Mouse (Mus musculus): ENCODE results near the gene B4galt1.
A peak's percentile ranks its signal among the peaks of the same experiment; 100 is the strongest.

The B4galt1 gene

DNA sequence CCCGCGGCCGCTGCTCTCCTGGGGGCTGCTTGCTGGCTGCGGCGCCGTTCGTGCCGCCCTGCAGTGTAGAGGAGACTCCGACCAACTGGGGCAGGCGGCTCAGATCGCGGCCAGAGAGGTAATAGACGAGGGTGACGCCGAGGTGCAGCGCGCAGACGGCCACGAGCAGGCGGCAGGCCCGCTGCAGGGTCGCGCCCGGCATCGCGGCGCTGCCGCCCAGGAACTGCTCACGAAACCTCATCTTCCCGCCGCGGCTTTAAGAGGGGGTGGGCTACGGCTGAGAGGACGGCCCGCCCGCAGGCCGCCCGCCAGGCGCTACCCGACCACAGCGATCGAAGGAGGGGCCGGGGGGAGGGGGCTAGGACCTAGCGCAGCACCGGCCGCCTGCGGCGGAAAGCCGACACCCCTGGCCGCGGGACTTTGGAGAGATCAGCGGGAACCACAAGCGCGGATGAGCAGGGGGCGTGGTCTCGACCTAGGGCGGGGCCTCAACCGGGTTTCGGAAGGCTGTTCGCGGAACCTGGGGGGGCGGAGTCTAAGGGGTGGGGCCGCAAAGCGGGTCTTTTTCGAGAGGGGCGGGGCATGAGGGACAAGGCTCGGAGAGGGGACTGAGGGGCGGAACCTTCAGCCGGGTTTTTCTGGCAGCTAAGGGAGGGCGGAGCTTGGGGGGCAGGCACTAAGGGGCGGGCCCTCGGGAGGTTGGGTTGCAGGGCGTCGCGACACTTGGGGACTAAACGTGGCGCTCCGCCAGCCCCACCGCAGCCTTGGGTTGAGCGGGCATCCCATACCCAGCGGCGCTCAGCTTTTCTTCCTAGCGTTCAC lies at the start of gene B4galt1:
Gene B4galt1 (minus strand): TSS at position 441 of the 822 bp plus-strand sequence.
- DNase-seq (ENCODE audit: low spot score), result peak; percentile 100

DNA sequence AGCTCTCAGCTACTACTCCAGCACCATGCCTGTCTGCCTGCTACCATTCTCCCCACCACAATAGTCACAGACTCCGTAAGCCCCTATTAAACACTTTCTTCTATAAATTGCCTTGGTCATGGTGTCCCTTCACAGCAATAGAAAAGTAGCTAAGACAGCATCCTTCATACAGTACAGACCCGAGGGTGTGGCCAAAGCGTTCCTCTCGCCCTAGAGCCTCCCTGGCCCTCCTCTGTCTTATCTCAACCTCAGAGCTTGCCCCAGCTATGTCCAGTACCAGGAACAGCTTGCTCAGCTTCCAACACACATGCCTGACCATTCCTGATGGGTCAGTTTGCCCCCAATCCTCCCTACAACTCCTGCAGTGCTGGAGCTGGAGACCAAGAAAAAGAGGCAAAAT lies 46.8 kb upstream of the B4galt1 start:
- no peak for DNase-seq (ENCODE audit: low spot score)

- DNase-seq (ENCODE audit: low spot score), result no peak
Measured at GRCm38 (mm10) chr4:40900071-40900470, 46.3 kb upstream of the B4galt1 start.

GRCm38 (mm10) chr4:40899264-40899663 lies 45.5 kb upstream of the B4galt1 start:
- no peak for DNase-seq (ENCODE audit: low spot score)

GRCm38 (mm10) chr4:40898476-40899044 lies 44.8 kb upstream of the B4galt1 start:
- no peak for DNase-seq (ENCODE audit: low spot score)

DNA sequence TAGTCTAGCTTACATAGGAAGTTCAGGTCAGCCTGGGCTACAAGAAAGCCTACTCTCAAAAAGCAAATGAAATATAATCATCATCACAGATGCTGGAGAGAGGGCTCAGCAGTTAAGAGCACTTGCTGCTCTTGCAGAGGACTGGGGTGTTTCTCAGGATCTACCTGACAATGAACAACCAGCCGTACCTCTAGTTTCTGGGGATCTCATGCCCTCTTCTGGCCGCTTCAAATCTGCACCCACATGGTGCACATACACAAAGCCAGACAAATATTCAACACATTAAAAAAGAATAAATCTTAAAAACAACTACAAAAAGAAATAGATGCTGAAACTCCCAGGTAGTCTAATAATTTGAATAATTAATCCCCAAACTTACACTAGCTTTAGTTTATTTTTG lies 41.8 kb upstream of the B4galt1 start:
- no peak for DNase-seq (ENCODE audit: low spot score)

DNA sequence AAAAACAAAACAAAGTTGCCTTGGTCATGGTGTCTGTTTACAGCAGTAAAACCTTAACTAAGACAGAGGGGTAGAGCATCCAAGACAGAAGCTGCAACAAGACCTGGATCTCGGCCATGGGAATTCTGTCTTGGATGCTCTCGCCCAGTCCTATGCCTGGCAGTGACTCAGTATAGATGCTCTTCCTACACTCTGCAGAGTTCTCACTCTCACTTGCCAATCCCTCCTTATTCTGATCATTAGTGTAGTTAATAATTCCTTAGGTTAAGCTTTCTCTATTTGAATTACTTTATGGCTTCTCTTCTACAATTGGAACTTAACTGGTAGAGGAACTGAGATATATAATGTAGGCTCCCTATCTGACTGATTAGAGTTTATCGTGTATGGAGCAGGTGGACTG lies 41.3 kb upstream of the B4galt1 start:
- DNase-seq (ENCODE audit: low spot score), result no peak

GRCm38 (mm10) chr4:40891206-40891605 lies 37.4 kb upstream of the B4galt1 start:
- DNase-seq (ENCODE audit: low spot score), result no peak

DNA sequence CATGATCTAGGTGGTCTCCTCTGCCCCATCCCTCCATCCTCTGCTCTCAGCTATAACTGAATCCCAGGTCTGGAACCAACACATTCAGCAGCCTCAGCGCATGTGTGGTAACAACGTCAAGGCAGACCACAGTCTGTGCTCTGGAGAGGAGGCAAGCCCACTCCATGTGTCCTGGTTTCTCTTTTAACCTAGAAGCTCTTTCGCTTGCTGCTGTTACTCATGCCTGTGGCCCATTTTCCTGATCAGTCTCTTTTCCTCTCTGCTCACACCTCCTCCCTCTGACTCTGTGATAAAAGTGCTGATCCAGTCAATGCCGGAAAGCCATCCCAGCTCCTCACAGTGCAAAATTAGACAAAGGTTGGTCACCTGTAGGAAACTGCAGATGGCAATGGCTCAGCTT lies 36.2 kb upstream of the B4galt1 start:
- no peak for DNase-seq (ENCODE audit: low spot score)

GRCm38 (mm10) chr4:40889252-40889651 lies 35.4 kb upstream of the B4galt1 start:
- no peak for DNase-seq (ENCODE audit: low spot score)

- DNase-seq (ENCODE audit: low spot score), result no peak
Measured at GRCm38 (mm10) chr4:40888839-40889238, 35.0 kb upstream of the B4galt1 start.

GRCm38 (mm10) chr4:40885883-40886282 lies 32.1 kb upstream of the B4galt1 start:
- DNase-seq (ENCODE audit: low spot score), result no peak

DNA sequence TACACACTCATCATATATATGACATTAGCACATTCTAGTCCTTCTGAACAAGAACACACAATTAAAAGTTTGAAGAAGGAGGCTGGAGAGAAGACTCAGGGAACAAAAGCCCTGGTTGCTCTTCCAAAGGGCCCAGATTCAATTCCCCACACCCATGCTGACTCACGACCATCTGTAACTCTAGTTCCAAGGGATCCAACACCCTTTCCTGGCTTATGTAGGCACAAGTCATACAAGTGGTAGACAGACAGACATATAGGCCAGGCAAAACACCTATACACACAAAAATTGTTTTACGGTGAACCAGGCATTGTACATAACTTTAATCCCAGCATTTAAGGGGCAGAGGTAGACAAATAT lies 31.3 kb upstream of the B4galt1 start:
- DNase-seq (ENCODE audit: low spot score), result no peak

DNA sequence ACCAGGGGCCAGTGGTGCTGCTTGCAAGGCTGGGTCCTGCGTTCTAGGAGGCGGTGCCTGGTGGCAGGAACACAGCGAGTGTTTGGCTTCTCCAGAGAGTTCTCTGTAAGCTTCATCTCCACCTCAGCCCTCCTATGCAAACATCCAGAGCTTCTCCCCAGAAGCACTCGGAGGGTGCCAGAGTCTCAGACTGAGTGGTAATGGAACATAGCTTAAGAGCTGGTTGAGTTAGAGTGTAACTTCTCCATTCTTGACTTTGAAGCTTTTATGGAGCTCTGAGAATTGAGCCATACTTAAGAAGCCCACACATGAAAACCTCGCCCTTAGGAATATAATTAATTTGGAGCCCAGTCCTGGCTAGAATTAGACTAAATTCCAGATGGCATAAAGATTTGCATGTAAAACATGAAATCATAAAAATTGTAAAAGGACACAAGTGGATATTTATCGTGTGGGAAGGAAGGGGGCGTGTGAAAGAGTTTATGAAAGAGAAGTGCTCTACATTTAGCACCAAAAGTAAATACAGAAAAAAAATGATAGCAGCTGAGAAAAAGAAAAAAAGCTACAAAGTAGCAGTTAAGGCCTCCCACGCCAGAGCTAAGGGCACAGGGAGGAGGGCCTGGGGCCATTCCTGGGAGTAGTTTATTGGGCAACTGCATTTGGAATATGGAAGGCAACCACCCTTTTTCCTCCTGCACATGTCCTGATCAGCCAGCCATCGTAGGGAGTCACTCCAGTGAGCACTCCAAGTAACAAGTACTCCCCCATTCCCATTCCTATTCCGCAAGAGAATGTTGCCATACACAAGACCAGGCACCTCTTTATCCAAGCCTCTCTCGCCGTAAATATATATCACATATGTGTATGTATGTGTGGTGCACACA lies 30.7 kb upstream of the B4galt1 start:
- DNase-seq (ENCODE audit: low spot score), result no peak

DNA sequence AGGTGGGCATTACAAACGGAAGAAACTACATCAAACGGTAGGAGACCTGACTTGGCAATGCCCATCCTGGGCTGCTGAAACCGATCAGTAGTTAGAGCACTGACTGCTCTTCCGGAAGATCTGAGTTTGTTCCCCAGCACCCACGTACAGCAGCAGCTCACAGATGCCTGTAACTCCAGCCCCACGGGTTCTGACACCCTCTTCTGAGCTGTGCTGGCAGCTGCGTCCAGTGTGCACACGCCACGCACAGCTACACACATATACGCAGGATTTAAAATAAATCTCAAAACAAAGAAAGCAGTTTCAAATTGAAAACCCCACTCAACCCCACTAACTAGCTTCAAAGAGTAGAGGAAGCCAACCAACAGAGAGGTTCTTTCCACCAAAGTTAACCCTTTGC lies 29.4 kb upstream of the B4galt1 start:
- DNase-seq (ENCODE audit: low spot score), result no peak

GRCm38 (mm10) chr4:40877528-40877927 lies 23.7 kb upstream of the B4galt1 start:
- DNase-seq (ENCODE audit: low spot score), result no peak

- DNase-seq (ENCODE audit: low spot score), result peak; percentile 47
Measured at GRCm38 (mm10) chr4:40876814-40877371, 23.1 kb upstream of the B4galt1 start.

GRCm38 (mm10) chr4:40875842-40876241 lies 22.0 kb upstream of the B4galt1 start:
- DNase-seq (ENCODE audit: low spot score), result no peak

DNA sequence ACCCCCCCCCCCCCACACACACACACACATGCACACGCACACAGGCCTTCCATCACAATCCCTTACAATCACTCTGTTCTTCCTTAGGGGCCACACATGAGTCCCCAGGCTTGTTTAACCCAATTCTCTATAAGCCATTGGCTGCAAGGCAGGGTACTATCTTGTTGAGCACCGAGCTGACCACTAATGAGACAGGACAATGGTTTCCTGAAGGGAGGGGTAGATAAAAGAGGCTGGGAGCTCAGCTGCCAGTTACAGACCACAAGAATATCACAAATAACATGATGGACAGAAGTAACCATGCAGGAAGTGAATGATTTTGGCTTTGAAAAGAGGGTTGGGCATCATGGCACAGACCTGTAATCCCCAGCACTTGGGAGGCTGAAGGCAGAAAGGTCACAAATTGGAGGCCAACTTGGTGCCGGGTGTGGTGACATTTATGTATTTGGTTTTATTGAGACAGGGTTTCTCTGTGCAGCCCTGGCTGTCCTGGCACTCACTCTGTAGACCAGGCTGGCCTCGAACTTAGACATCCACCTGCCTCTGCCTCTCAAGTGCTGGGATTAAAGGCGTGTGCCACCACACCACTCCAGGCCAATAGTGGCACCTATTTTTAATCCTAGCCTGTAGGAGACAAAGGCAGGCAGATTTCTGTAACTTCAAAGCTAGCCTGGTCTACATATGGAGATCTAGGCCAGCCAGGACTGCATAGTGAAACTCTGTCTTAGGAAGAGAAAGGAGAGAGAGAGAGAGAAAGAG lies 21.2 kb upstream of the B4galt1 start:
- no peak for DNase-seq (ENCODE audit: low spot score)

DNA sequence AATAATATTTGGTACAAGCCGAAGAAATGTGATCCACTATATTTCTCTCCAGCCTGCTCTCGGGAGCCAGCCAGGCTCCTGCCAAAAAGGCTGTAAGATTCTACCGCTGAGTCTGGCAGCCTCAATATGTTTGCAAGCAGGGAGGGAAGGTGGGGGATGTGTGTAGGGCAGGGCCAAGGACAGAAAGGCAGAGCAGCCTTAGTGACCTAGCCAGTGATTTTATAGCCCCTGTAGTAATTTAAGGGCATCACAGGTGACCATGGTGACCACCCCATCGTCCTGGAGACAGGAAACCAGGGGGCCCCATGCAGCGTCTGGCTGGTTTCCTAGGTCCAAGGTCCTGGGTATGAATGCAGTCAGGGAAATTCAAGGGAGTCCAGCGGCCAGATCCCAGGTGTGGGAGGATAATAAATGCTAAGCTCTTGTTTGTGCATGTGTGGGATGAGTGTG lies 20.4 kb upstream of the B4galt1 start:
- no peak for DNase-seq (ENCODE audit: low spot score)

DNA sequence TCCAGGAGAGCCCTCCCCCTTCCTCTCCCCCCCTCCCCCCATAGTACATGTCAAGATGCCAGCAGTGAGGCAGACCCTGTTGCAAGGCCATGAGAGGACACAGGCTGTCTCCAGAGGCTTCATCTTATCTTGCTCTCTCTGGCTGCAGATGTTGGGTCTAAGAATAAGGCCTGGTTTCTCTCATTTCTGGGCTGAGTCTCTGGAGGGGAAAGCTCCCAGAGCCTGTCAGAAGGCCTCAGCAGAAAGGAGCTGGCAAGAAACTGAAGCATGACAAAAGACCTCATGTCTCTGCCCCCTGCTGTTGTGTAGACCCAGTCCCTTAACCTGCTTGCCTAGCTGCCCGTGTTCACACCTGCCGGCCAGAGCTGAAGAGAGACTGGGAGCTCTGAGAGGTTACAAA lies 19.5 kb upstream of the B4galt1 start:
- DNase-seq (ENCODE audit: low spot score), result no peak

DNA sequence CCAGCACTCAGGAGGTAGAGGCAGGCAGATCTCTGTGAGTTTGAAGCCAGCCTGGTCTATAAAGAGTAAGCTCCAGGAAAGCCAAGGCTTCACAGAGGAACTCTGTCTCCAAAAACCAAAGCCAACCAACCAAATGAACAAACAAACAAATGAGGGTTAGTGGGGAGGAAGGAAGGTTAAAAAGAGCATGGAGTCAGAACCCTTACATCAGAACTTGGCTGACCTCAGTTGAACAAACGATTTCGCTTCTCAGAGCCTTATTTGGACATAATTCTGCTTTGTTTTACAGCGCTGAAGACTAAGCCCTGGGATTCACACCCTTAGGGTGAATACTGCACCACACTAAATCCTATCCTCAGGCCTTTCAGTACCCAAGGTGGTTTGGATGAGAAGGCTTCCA lies 18.3 kb upstream of the B4galt1 start:
- no peak for DNase-seq (ENCODE audit: low spot score)
